Mouse (Mus musculus) neutrophil, adult 5-6 weeks (primary cell): ENCODE measurements around the gene Zbp1. TPM values are rescaled to one million over a fixed set of nuclear protein-coding genes. Genes with fewer than 3 reads are reported as not detected.
A peak's percentile ranks its signal among the peaks of the same experiment; 100 is the strongest.

Experiments used
- ATAC-seq: fragments of 151-379, 151-347 bp; 2 replicates; pipeline ENCODE4 v1.8.0; 2017; ENCODE audit warnings: mild to moderate bottlenecking, moderate TSS enrichment; ENCODE audit not compliant: insufficient number of reproducible peaks, poor library complexity, low FRiP score, severe bottlenecking; ENCODE audit errors: extremely low read depth
- total RNA-seq: library from RNA; stranded (forward); fragments of 200-1000 nt; gene quantifications from 2 replicates; pipeline ENCODE4 v1.2.3, GENCODE M21; 2017

The Zbp1 gene
- total RNA-seq, 1 experiment from 2014 or later = 35.7 TPM

- ATAC-seq = no peak
Observed at GRCm38 (mm10) chr2:173183836-173184460, 34.8 kb downstream of the Zbp1 start.

- ATAC-seq = no peak
Observed at GRCm38 (mm10) chr2:173183311-173183710, 35.4 kb downstream of the Zbp1 start.

DNA sequence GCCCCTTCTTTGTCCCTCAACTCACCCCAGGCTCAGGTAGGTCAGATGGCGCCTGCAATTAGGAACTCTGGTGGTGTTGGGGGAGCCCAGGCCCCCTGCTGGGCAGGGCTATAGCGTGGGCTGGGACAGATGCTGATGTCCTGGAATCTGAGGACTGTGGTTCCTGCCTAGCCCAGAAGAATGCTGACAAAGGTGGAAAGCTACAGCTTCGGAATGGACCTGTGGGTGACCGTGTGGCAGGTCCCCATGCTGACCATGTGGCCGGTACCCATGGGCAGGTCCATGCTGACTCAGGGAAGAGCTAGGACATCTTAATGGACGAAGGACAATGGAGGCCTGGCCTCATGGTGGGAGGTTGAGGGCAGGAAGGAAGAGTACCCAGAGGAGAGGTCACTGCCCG, 35.9 kb downstream of the Zbp1 start:
- no peak for ATAC-seq

DNA sequence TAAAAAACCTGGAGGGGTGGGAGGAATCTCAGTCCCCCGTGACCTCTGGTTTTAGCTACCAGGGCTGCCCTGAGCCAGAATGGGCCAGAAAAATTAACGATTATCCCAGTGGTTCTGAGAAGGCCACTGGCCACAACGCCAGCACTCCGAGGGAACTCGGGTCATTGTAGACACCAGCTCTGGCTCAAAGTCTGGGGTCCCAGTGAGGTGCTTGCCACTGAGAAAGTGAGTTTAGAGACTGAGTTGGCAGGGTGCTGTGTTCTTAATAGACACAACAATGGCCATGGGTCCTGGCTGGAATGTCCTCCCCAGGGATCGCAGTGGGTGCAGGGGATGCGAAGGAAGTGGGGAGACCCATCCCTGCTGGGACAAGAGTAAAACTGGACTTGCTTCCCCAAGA, 36.8 kb downstream of the Zbp1 start:
- no peak for ATAC-seq

DNA sequence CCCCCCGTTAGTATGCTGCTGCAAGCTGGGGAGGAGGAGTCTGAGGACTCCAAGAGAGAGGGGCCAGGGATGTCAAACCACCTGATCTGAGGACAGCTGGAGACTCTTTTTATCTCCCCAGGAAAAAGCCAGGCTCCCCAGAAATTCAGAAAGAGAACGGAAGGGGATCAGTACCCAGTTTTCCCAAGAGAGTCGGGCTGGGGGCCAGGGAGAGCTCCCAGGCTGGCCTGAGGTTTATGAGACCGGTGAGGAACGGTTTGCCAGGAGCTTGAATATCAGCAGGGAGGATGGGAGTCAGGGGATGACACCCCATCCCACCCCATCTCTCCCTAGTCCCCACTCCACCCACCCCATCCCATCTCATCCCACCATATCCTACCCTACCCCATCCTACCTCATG, 37.2 kb downstream of the Zbp1 start:
- ATAC-seq = no peak

DNA sequence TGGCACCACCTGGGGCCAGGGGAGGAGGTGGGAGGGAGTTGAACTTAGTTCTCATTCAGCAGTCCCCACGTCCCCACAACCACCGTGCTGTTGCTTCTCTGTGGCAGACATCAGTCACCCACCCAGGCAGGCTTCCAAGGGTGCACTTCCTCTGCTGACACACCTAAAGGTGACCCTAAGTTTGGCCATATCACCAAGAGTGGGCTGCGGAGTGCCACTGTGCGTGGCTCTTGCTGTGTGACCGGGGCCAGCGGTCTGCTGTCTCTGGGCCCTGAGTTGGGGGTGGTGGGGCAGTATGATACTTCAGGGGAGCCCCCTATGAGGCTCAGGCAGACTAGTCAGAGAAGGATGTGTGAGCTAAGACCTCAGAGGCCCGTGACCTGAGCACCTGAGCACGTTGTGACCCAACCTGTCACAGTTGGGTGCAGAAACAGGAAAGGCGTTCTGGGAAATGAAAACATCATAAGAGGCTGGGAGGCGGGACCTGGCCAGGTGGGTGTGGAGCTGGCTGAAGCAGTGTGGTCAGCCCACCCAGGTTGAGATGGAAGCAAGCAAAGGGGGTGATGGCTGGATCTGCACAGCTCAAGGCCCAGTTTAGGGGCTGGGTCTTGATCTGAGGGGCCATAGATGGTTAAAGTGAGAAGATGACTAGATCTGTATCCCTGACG, 37.9 kb downstream of the Zbp1 start:
- ATAC-seq = no peak

DNA sequence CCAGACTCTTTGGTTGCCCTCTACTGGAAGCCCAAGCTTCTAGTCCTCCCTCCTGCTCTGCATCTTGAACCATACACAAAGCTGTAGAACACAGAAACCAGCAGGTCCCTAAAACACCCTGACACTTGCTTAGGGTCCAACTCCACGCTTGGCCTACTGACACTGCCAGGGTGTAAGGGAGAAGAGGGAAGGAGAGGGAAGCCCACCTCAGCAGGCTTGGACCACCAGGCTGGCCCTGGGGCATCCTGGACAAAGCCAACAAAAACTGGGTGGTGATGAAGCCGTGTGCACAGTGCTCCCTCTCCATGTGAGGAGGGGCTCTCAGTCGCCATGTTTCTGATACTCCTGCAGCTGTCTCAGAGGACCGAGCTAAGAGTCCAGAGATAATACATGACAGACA, 38.7 kb downstream of the Zbp1 start:
- ATAC-seq = no peak

DNA sequence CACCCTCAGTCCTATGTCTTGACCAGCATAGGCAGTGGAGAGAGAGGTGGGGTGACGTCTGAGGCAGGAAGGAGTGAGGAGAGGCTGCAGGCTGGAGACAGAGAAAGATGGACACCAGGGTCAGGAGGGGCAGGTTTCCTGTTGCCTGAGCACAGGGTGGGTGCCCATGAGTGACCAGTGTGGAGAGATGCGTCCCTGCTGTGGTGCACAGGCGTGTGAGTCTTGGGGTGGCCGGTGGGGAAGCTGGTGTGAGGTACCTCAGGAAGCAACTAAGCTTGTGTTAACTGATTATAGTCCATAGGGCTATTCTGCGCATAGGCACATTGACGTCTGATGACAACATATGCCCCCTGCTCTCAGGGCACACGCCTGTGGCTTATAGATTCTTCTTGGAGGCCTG, 39.7 kb downstream of the Zbp1 start:
- no peak for ATAC-seq

DNA sequence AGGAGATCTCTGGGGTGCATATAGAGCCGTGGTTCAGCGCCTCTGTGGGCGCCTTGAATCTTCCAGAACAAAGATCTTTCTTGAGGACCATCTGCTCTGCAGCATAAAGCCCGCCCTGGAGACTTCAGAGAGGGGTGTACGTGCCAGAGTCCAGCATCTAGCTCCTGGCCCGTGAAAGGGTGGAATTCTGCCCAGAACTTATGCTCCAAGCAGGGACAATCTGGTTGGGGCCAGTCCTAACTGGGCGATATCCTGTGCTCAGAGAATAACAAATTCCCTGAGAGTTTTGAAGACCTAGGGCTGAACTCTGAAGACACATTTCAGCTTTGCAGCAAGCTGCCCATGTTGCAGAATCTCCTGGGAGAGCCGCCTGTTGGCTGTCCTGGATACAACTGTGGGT, 40.8 kb downstream of the Zbp1 start:
- no peak for ATAC-seq

DNA sequence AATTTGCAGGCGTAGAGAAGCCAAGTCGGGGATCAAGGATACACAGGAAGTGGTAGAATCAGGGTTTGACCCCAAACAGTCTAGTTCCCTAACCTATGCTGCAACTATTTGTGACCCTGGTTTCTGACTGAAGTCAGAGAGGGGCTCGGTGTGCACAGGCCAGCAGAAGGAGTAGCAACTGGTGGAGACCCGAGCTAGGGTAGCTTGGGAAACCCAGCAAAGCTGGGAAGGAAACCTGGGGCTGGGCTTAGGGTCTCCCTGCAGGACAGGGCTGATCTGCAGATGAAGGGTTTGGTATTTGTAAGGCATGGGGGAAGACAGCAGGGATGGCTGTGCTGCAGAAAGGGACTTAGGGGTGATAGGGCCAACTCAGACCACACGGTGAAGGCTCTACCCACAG, 41.2 kb downstream of the Zbp1 start:
- no peak for ATAC-seq

DNA sequence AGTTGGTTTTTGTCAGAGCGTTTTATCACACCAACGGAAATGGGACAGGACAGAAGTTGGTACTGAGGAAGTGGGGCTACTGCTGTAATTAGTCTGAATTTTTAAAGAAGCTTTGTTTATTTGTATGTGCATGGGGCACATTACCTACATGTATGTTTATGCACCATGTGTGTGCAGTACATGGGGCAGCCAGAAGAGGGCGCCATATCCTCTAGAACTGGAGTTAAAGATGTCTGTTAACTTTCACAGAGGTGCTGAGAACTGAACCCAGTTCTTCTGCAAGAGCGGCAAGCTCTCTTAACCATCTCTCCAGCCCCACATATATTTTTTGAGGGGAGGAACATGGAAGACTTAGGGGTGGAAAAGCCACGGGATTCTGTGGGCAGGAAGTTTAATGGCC, 43.0 kb downstream of the Zbp1 start:
- no peak for ATAC-seq

DNA sequence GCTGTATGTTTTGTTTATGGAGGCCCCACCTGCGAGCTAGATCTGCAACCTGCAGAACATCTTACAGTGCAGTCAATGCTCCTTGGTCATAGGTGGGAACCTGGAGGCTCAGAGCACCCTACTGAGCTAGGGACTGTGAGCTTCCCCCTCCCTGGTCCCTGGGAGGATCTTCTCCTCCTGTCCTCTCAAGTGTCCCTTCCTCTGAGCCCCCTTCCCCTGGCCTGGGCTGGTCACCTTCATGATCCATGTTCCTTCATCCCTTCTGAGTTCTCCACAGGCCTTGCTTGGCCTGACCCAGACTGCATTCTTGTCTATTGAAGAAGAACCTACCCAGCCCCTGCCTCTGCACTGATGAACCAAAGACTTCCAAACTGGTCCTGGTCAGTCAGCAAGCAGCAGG, 44.2 kb downstream of the Zbp1 start:
- no peak for ATAC-seq

- no peak for ATAC-seq
Observed at GRCm38 (mm10) chr2:173173521-173174511, 44.9 kb downstream of the Zbp1 start.

DNA sequence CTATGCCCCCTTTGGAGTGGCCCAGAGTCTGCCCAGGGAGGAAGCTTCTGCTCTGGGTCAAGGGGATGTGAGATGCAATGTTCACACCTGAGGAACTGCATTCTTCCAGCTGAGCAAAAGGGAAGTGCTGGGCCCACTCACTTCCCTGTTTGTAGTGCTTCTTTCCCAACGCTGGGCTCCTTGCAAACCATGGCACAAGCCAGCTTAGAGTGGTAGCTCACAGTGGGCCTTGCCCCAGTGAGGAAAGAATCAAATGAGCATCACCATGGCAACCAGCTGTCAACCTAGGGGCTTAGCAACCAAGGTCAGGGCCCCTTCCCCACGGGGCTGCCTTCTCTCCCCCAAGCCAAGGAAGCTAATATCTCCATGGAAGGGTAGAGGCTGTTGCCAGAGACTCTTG, 45.7 kb downstream of the Zbp1 start:
- peak; percentile 31; the same call in 1 of the 2 replicates for ATAC-seq

DNA sequence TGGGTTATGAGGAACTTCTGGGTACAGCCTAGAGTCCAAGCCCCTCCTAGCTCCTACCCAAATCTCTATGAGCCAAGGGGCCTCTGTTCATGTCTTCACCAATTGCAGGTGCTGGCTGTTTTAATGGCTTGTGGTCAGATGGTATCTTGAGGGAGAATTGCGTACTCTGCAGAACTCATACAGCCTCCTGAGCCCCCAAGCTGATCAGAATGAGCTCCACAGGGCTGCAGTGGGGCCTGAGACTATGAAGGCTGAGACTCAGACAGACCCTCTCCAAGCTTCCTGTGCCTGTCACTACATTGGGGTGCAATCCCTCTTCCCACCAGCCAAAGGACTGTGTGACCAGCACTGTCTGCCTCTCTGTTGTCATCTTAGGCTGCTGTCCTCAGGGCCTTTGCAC, 46.3 kb downstream of the Zbp1 start:
- no peak for ATAC-seq

- ATAC-seq = no peak
Observed at GRCm38 (mm10) chr2:173171956-173172355, 46.8 kb downstream of the Zbp1 start.

DNA sequence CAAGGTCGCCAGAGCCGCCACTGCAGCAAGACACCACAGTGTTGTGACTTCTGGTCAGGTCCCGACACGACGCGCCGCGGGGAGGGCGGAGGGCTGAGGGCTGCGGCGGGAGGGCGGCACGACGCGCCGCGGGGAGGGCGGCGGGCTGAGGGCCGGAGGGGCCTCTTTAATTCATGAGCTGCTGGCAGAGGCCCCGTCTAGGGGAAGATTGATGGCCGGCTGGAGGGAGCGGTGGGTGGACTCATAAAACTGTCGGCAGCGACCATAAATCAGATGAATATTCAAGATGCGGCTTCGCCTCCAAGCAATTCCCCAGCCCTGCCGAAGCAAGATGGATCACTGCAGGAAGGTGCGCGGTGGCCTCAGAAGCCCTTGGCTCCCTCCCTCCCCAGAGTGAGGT, 47.3 kb downstream of the Zbp1 start:
- ATAC-seq = no peak

DNA sequence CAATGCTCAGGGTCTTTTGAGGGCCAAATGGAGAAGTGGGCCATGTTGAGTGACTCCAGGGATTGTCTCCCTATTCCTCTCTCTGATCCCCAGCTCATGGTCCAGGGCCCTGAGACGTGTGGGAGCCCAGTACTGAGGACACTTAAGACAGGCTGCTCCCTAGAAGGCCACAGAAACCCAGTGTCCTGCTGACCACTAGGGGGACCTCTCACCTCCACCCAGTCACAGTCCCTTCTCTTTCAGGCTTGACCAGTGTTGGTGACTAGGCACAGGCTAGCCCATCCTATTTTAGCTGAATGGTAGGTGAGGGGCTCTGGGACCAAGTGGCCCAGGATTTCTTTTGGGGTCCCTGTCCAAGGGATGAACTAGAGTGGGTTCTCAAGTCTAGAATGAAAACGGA, 48.0 kb downstream of the Zbp1 start:
- no peak for ATAC-seq

DNA sequence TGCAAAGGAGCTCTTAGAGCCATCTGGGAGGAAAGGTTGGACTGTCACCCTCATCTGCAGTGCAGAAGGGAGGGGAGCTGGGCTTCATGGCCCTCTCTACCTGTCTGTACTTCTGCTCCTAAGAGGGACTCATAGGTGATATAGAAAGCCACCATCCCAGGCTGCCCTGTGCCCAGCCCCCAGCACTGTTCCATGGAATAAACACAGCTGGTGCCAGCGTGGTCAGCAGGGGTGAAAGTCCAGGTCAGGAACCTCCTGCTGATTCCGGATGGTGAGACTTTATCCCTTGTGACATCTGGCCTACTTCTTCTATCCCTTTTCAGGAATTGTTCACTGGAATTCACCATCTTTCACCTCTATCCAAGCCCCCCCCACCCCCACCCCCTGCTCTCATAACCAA, 48.6 kb downstream of the Zbp1 start:
- ATAC-seq = no peak

GRCm38 (mm10) chr2:173168411-173168851, 50.3 kb downstream of the Zbp1 start:
- no peak for ATAC-seq
